Mouse (Mus musculus): ENCODE measurements around the gene Odam. TPM values are rescaled to one million over a fixed set of nuclear protein-coding genes. Genes with fewer than 3 reads are reported as not detected.

Odam gene
- total RNA-seq (2014; fragmentation: Nextera tagmentation) = not detected in 2 replicates
- total RNA-seq (2017) = not detected in 2 replicates

- no peak for ATAC-seq (replicated peaks; ENCODE audit: poor library complexity, severe bottlenecking)
Observed at GRCm38 (mm10) chr5:87884729-87885128, at the start of gene Odam. Gene Odam, plus strand, starts transcription at chr5:87885029.

- no peak for ATAC-seq (replicated peaks; ENCODE audit: poor library complexity, severe bottlenecking)
Observed at GRCm38 (mm10) chr5:87855136-87855716, 29.6 kb upstream of the Odam start.

- ATAC-seq (replicated peaks; ENCODE audit: poor library complexity, severe bottlenecking) = no peak
Observed at GRCm38 (mm10) chr5:87870084-87870483, 14.7 kb upstream of the Odam start.

GRCm38 (mm10) chr5:87871423-87871822 is 13.4 kb upstream of the Odam start:
- ATAC-seq (replicated peaks; ENCODE audit: poor library complexity, severe bottlenecking) = no peak

- no peak for ATAC-seq (replicated peaks; ENCODE audit: poor library complexity, severe bottlenecking)
Observed at GRCm38 (mm10) chr5:87925372-87925771, 40.5 kb downstream of the Odam start, which contains the start of gene Csn3. Gene Csn3, plus strand, starts transcription at chr5:87925579.

- ATAC-seq (replicated peaks; ENCODE audit: poor library complexity, severe bottlenecking) = no peak
Observed at GRCm38 (mm10) chr5:87931603-87932002, 46.8 kb downstream of the Odam start.

GRCm38 (mm10) chr5:87940752-87941151 is 55.9 kb downstream of the Odam start:
- no peak for ATAC-seq (replicated peaks; ENCODE audit: poor library complexity, severe bottlenecking)

- ATAC-seq (replicated peaks; ENCODE audit: poor library complexity, severe bottlenecking) = no peak
Observed at GRCm38 (mm10) chr5:87942515-87942914, 57.7 kb downstream of the Odam start.

Other genes with a start within 250 kb of the Odam start
- gene Csn1s1, start 218.8 kb upstream of the Odam start, total RNA-seq (2014; fragmentation: Nextera tagmentation) = not detected in 2 replicates
- not detected in 2 replicates for gene Csn1s1, start 218.8 kb upstream of the Odam start, total RNA-seq (2017)
- gene Csn2, start 185.4 kb upstream of the Odam start, total RNA-seq (2014; fragmentation: Nextera tagmentation) = not detected in 2 replicates
- gene Csn2, start 185.4 kb upstream of the Odam start, total RNA-seq (2017) = not detected in 2 replicates
- gene Csn1s2a, start 110.5 kb upstream of the Odam start, total RNA-seq (2014; fragmentation: Nextera tagmentation) = not detected in 2 replicates
- not detected in 2 replicates for gene Csn1s2a, start 110.5 kb upstream of the Odam start, total RNA-seq (2017)
- not detected in 2 replicates for gene Csn1s2b, start 76.9 kb upstream of the Odam start, total RNA-seq (2014; fragmentation: Nextera tagmentation)
- gene Csn1s2b, start 76.9 kb upstream of the Odam start, total RNA-seq (2017) = not detected in 2 replicates
- gene Prr27, start 59.3 kb upstream of the Odam start, total RNA-seq (2014; fragmentation: Nextera tagmentation) = not detected in 2 replicates
- gene Prr27, start 59.3 kb upstream of the Odam start, total RNA-seq (2017) = not detected in 2 replicates
- not detected in 2 replicates for gene Csn3, start 40.5 kb downstream of the Odam start, total RNA-seq (2014; fragmentation: Nextera tagmentation)
- not detected in 2 replicates for gene Csn3, start 40.5 kb downstream of the Odam start, total RNA-seq (2017)
- not detected in 2 replicates for gene 2310003L06Rik, start 84.4 kb downstream of the Odam start, total RNA-seq (2014; fragmentation: Nextera tagmentation)
- gene 2310003L06Rik, start 84.4 kb downstream of the Odam start, total RNA-seq (2017) = not detected in 2 replicates
- gene Gm28434, start 84.5 kb downstream of the Odam start, total RNA-seq (2014; fragmentation: Nextera tagmentation) = not detected in 2 replicates
- gene Gm28434, start 84.5 kb downstream of the Odam start, total RNA-seq (2017) = not detected in 2 replicates
- gene Cabs1, start 94.4 kb downstream of the Odam start, total RNA-seq (2014; fragmentation: Nextera tagmentation) = not detected in 2 replicates
- gene Cabs1, start 94.4 kb downstream of the Odam start, total RNA-seq (2017) = not detected in 2 replicates
- not detected in 2 replicates for gene Smr3a, start 117.5 kb downstream of the Odam start, total RNA-seq (2014; fragmentation: Nextera tagmentation)
- gene Smr3a, start 117.5 kb downstream of the Odam start, total RNA-seq (2017) = not detected in 2 replicates
- gene Smr2, start 201.5 kb downstream of the Odam start, total RNA-seq (2014; fragmentation: Nextera tagmentation) = not detected in 2 replicates
- gene Smr2, start 201.5 kb downstream of the Odam start, total RNA-seq (2017) = not detected in 2 replicates
- not detected in 2 replicates for gene Gm11116, start 226.5 kb downstream of the Odam start, total RNA-seq (2014; fragmentation: Nextera tagmentation)
- gene Gm11116, start 226.5 kb downstream of the Odam start, total RNA-seq (2017) = not detected in 2 replicates